Mouse (Mus musculus) urinary bladder, postnatal 4 days (tissue): Measurements from ENCODE around the gene Zpr1.
"Not testable (repeated sequence)": the region's sequence is repeated elsewhere in the genome, so short reads cannot be mapped to it uniquely, and the experiment has no call there.

Experiments used
- DNase-seq, 2 experiments: peaks; one replicate each; pipeline ENCODE4 v3.0.0; 2021 to 2022; ENCODE audit warnings: low spot score in 2 of 2

The Zpr1 gene

GRCm38 (mm10) chr9:46261131-46261530 is 11.7 kb upstream of the Zpr1 start:
- no peak for DNase-seq

DNA sequence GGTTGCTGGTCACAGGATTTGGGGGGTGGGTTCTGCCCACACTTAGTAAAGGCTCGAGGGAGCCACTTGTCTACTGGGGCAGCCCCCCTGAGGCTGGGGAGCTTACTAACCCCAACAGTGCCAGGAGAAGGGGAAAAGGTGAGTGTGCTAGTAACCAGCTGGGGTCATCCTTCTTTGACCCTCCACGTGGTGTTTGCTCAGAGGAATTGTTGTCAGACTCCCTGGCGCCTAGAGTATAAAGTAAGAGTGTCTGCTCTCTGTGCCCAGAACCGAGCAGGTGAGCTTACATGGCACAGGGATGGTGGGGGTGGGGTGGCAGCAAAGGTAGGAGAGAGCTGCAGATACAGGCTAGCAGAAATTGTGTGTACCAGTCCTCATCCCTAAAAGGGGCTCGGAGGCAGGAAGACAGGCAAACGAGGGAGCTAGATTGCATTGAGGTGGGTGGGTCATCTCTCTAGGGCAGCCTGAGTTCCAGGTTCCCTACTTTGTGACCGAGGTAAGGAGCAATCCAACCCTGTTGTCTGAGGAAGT is 4.5 kb upstream of the Zpr1 start, which contains the start of gene Apoa5:
Gene Apoa5 (plus strand): TSS at position 291 of the 531 bp plus-strand sequence.
- no peak for DNase-seq

- DNase-seq: no peak
These were observed 3.7 kb upstream of the Zpr1 start for GRCm38 (mm10) chr9:46269125-46269524.

DNA sequence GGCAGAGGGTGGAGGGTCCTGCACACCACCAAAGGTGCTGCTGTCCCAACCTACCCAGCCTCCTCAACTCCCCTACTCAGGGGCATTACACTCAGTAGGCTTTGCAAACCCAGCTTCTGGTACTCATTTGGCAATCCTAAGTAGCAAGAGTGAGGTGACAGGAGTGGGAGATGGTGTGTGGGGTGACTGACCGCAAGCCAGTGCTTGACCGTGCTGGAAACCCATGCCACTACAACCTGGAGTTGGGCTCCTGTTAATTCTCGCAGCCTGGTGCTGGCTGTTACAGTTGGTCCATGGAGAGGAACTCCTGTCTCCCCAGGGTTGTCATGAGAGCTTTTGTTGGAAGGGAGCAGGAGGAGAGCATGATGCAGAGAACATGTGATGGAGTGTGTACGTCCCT is 2.1 kb upstream of the Zpr1 start:
- no peak for DNase-seq

DNA sequence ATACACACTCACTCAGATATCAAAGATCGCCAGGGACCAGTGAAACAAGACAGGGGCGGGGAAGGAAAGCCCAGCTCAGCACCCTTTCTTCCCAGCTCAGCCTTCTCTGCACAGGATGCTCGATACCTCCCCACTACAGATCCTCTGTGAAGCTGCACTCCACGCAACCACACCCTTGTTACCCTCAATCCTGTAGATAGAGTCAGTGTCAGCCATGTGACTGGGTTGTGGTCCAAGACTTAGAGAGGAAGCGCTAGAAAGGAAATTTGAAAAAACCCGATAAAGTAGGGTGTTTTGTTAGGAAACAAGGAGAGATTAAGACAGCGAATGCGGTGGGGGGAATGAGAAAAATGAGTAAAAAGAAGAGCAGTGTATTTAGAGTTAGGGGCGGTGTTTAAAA is 794 bp upstream of the Zpr1 start:
- no peak for DNase-seq

DNA sequence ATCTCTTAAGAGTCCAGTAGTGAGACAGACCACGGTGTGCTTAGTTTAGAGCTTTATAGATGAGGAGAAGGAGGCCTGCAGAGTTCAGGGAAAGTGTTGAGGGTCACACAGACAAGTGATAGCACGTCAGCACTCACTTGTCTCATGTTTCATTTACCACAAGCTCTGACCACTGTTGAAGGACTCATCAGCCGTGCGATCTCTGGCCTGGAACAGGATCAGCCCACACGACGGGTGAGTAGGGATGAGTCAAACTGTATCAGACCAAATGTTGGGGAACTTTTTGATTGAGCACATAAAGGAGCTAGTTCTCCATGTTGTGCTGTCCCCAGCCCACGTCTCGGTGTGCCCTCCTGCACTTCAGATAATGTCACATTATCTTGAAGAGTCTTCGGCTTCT is 1.6 kb downstream of the Zpr1 start:
- no peak for DNase-seq

DNA sequence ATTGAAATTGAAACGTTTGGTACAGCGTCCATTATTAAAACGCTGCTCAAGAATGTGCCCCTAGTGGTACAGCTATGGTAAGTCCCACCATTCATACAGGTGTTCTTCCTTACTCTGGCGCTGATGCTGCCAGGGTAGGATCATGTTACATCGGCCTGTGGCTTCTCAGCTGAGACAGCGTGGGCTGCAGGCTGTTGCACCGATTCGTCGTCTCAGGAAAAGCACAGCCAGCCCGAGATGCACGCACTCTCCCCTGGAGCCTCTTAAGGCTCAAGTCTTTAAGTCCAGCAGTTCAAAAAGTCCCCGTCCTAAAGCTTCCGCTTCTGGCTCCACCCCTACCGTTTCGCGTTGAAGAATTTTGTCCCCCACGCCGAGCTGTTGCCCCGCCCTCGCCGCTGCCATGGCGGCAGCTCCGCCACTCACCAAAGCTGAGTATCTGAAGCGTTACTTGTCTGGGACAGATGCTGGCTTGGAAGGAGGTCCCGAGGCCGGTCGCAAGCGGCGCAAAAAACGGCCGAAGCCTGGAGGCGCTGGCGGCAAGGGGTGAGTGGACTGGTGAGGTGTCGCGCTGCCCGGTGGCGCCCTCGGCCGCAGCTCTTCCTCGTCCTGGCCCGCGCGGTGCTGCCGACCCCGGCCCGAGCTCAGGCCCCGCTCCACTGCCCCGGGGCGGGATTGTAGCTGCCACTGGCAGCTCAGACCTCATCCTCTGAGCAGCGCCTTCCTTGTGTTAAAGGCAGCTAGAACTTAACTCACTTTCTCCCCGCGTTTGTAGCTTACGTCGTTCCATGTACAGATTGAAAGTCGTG is 10.0 kb downstream of the Zpr1 start, which contains the start of gene Bud13:
Gene Bud13 (plus strand): TSS at position 378 of the 806 bp plus-strand sequence.
- DNase-seq: peak; percentile 91 to 97

GRCm38 (mm10) chr9:46298381-46298780 is 25.5 kb downstream of the Zpr1 start:
- DNase-seq: no peak

DNA sequence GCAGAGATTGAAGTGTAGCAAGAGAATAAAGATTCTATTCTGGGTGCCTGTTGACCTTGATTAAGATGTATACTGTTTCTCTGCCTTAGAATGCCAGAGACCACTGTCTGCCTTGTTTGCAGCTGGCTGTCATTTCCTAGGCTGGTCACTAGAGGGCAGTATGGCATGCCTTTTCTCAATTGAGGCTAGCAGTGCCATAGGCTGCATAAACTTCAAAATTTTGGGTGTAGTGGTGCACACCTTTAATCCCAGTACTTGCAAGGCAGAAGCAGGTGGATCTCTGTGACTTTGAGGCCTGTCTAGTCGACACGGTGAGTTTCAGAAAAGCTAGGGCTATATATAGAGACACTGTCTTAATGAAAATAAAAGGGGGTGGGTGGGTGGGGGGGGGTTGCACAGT is 29.3 kb downstream of the Zpr1 start:
- DNase-seq: no peak

- DNase-seq: no peak
These were observed 36.3 kb downstream of the Zpr1 start for GRCm38 (mm10) chr9:46309121-46309520.

DNA sequence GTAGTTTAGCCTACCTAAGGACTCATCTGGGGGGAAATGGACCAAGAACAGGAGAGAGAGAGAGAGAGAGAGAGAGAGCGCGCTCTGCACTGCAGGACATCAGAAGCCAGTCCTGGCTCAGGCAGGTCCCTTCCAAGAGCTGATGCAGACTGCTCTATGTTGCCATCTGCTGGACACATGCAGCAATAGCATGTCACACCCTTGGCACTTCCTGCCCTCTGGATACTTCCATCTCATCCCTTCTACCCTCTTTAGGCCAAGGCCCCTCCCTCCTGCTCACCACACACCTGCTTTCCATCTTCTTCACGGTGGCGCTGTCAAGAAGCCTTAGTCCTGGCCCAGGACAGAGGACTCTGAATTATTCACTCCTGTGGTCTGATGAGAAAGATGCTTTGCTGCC is 41.6 kb downstream of the Zpr1 start:
- peak in 1 of 2 experiments; percentile 41 for DNase-seq

DNA sequence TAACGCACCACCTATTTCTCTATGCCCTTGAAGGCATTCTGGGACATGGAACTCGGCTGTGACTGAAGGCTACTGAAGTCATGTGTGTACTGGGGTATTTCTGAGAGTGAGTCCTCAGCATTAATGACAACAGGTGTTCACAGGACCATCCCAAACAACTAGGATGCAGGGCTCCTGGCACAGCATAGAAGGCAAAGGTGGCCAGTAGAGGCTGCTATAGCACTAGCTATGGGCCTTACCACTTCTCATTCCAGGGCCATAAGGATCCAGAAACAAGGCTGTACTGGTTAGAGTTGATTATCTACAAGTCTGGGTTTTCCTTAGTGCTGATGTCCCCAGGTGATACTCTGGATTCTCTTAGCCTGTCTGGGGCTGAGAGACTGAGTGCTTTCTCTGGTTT is 42.1 kb downstream of the Zpr1 start:
- DNase-seq: no peak

GRCm38 (mm10) chr9:46315807-46316365 is 43.0 kb downstream of the Zpr1 start:
- DNase-seq: no peak

DNA sequence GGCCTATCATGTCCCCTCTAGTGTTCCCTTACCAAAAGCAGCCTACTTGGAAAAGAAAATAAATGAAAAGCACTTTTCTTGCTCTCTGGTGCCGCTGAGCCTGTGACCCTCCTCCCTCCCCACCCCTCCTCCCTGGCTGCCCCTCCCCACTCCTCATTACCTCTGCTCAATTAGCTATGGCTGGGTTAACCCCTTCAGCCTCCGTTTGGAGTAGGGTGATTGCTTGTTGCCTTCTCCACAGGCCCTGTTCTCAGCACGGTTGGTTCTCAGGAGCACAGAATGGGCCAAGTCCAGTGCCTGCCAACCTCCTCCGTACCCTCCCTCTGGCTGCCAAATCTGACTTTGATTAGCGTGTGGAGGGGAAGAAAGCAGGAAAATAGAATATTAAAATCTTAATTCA is 43.5 kb downstream of the Zpr1 start:
- DNase-seq: no peak

DNA sequence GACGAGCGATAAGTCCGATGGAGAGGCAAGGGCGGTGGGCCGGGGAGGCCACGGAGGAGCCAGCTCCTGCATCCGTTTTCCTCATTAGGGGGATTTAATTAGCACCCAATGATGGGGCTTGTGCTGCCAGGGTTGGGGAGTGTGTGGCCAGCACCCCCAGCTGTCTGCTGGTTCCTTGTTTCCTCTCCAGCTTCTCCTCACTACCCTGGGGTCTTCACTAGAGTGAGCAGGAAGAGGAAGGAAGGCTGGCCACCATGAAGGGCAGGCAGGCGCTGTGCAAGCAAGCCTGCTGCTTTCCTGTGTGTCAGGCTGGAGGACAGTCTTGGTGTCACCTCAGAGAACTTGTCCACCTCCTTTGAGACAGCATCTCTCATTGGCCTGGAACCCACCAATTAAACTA is 44.0 kb downstream of the Zpr1 start:
- no peak for DNase-seq

DNA sequence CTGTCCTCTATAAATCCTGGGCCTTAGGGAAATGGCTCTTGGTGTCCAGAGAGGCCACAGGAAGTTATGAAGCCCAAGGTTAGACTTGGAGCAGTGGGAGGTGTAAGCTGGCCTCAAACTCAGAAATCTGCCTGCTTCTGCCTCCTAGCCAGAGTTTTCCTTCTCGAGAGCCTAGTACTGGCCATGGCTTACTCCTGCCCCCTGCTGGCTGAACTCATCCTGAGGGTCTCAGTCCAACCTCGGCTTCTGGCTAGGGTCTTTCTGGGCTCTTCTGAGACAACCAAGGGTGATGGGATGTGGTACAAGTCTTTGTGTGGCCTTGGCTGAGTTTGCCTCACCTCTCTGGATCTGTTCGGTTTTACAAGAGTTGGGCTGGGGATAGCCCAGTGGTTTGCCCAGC is 45.1 kb downstream of the Zpr1 start:
- DNase-seq: no peak

- DNase-seq: not testable (repeated sequence)
These were observed 47.0 kb downstream of the Zpr1 start, which contains the start of gene 4931429L15Rik for GRCm38 (mm10) chr9:46319886-46320285. Gene 4931429L15Rik (minus strand): TSS chr9:46319986.

GRCm38 (mm10) chr9:46320461-46320860 is 47.6 kb downstream of the Zpr1 start:
- DNase-seq: peak in 1 of 2 experiments; percentile 49

GRCm38 (mm10) chr9:46326694-46327405 is 54.0 kb downstream of the Zpr1 start:
- DNase-seq: peak in 1 of 2 experiments; percentile 54

DNA sequence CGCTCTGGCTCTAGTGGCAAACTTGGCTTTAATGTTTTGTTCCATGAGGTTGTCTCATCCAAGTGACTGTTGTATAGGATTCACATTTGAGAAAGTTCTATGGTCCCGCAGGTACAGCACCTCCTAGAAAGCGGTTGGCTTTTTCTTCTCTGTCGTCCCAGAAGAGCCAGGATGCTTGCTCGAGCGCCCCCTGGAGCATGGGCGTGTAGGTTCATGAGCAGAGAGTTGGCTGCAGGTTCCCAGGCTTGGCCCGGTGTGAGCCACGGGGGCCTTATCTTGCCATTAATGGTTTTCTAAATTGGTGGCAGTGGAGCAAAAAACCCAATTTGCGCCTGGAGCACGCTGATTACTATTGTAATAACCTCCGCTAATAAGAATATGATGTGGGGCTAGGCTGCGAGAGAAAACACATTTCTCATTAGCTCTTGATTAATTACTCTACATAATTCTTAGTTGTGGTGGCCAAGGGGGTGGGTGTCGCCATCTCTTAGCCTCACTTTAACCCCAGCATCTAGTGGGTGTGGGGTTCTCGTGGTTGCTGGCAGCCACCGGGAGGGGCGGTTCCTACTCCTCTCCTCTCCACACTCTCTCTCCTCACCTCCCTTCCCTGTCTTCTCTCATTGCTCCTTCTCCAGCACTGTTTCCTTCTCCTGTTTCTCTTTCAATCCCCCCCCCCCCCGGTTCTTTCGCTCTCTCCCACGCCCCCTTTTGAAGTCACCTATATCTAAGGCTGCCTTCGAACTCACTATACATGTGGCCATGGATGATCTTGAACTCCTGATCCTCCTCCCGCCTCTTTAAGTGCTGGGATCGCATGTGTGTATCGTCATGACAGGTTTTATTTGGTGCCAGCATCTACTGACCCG is 55.1 kb downstream of the Zpr1 start:
- peak in 1 of 2 experiments; percentile 59 for DNase-seq

DNA sequence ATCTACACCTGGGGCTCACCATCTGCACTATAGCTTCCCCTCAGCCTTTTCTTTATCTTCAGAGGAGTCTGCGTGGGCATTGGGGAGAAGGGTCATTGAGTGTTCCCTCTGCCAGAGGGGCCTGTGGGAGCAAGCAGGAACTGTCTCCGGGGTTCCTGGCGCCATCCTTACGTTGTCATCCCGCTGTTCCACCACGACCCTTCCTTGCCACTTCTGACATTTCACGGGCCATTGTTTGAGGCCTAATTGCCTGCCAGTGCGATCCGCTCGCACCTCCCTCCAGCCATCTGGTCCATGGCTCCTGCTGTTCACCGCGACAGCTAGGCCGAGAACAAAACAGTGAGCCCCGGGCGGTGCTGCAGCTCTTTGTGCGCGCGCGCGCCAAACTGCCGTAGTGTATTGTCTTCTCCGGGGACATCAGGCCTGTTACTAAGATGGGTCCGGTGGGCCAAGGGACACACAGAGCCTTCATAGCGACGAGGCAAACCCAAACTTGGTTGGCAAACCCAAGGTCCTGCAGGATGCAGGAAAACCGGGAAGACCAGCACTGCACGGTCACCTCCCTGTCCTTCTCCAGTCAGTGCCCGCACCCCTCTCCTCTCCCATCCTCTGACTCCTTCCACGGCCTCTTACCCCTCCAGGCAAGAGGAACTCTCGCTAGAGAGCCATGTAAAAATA is 55.8 kb downstream of the Zpr1 start:
- DNase-seq: peak; percentile 26 to 62
